In the genomic region with DNA sequence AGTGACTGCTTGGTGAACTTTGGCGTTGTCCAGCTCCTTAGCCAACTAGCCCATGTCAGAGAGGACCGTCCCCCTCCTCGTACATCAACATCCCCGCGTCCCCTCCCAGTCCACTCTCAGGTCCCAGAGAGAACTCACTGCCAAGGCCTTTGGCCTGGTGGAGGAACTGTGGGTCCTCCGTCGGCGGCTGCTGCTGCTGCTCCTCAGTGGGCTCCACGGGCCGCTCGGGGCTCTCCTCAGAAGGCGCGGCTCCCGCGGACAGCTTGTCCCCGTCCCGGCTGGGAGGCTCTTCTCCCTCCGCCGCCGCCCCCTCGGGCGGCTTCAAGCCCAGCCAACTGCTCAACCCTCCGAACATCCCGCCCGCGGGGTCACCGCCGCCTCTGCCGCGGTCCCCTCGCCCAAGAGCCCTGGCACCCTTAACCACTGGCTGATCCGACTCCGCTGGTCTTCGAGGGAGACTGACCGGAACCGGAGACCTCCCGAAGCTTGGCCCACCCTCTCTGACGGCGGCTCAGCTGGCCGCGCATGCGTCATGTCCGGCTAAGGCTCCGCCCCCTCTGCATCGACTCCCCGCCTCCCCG, we compare ENCODE assay signal across 8 mouse cellular contexts. TPM values are rescaled to one million over a fixed set of nuclear protein-coding genes. Genes with fewer than 3 reads are reported as not detected.
DNase-seq lines count a peak whose midpoint lies in the region; ATAC-seq lines count a peak whose summit lies in the region.

TSS of gene Syap1 (minus strand) at position 517 of the 581 bp plus-strand sequence.

- peak; percentile 99 for ATAC-seq in megakaryocyte progenitor cell, adult 5-6 weeks (replicated peaks; ENCODE audit: poor library complexity)

- intact Hi-C loops in gastrocnemius, postnatal 14 days (cut with DNase I; ENCODE audit: low total_unique reads), result no loop called here
- intact Hi-C loops in left cerebral cortex, postnatal 10 days (cut with DNase I), result no loop called here

- DNase-seq in adrenal gland, adult (ENCODE audit: inconsistent age in 2 of 2, low spot score in 1 of 2), result peak; percentile 89 to 93
- peak; percentile 87 for DNase-seq in embryo, embryonic 10 days (ENCODE audit: low spot score)
- peak; percentile 85 for DNase-seq in gastrocnemius, postnatal 14 days
- peak; percentile 85 for DNase-seq in induced T-regulatory cell, adult 2 months (ENCODE audit: low read depth)
- DNase-seq in left cerebral cortex, postnatal 10 days (ENCODE audit: extremely low spot score in 1 of 2, low spot score in 2 of 2), result peak; percentile 36 to 91
- DNase-seq in right cerebral cortex, postnatal 10 days (ENCODE audit: low spot score in 2 of 2), result peak; percentile 86 to 87
- DNase-seq in urinary bladder, postnatal 14 days (ENCODE audit: low spot score), result peak; percentile 88

RNA-seq across cellular contexts. Expression of gene Syap1, which starts in this region (rescaled TPM):
- 10 to 100 TPM; 28.2 to 29.0 TPM for total RNA-seq in gastrocnemius, postnatal 14 days (2021)
- 10 to 100 TPM; 30.0 to 31.8 TPM for total RNA-seq in left cerebral cortex, postnatal 10 days (2021)
- total RNA-seq in megakaryocyte progenitor cell, adult 5-6 weeks (2015), result 24.1 and 28.3 TPM in 2 replicates
- 40.3 and 45.7 TPM in 2 replicates for total RNA-seq in megakaryocyte progenitor cell, adult 5-6 weeks (2017)

Comparison
In these comparisons a context has a peak if more than half of its experiments do, and no peak if none do; other contexts are left out.
1. Peak in every context shown above with its lines: DNase-seq and ATAC-seq.